Mouse (Mus musculus) left cerebral cortex, adult 18-20 months (tissue): Measurements from ENCODE around the gene Kcnn3. TPM values are rescaled to one million over a fixed set of nuclear protein-coding genes. Genes with fewer than 3 reads are reported as not detected.

Experiments
- DNase-seq, 2 experiments: peaks; one replicate each; pipeline ENCODE4 v3.0.0; 2021 to 2022; ENCODE audit warnings: low spot score in 2 of 2, mixed read lengths in 1 of 2
- total RNA-seq, 2 experiments: library from RNA; stranded (reverse); gene quantifications; 2 replicates each; pipeline ENCODE4 v1.2.3; 2021

Gene Kcnn3
- total RNA-seq, 2 experiments from 2014 or later: 20.4 to 26.9 TPM

DNA sequence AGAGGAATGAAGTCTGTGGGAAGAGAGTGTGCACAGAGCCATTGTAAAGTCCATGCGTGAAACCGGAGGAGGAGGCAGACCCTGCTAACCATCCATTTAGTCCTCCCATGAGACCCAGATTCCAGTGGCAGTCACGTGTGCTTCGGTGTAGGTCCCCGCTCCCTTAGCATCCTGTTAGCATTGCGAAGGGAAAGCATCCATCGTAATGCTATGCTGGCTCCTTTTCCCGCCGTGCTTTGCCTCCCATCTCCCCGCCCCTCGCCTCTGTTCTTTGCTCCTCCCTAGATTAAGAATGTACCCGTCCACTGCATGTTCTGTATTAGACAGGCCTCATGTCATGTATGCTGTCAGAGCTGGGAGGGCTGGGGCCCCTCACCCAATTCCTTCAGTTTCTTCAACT is 144.8 kb downstream of the Kcnn3 start:
- no peak for DNase-seq

DNA sequence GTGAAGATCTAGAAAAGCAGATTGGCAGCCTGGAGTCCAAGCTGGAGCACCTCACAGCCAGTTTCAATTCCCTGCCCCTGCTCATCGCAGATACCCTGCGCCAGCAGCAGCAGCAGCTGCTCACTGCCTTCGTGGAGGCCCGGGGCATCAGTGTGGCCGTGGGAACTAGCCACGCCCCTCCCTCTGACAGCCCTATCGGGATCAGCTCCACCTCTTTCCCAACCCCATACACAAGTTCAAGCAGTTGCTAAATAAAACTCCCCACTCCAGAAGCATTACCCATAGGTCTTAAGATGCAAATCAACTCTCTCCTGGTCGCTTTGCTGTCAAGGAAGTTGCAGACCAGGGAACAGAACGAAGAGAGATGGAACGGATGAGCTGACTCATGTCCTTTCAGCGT is 147.2 kb downstream of the Kcnn3 start:
- DNase-seq: no peak

DNA sequence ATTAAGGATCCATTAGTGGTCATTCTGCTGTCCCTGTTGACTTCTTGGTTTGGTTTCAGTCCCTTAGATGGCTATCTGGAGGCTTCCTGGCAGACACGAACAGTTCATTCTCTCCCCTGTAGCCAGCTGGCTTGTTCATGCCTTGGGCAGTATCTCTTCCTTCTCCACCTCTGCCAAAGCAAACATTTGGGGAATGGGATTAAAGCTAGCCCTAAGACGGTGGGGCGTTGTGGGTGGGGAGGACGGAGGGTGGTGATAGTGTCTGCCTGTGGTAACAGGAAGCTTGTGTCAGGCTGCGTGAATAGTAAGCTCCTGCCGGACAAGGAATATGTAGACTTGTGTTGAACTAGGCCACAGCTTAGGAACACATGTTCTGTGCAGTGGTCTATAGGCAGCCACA is 151.4 kb downstream of the Kcnn3 start:
- DNase-seq: no peak

DNA sequence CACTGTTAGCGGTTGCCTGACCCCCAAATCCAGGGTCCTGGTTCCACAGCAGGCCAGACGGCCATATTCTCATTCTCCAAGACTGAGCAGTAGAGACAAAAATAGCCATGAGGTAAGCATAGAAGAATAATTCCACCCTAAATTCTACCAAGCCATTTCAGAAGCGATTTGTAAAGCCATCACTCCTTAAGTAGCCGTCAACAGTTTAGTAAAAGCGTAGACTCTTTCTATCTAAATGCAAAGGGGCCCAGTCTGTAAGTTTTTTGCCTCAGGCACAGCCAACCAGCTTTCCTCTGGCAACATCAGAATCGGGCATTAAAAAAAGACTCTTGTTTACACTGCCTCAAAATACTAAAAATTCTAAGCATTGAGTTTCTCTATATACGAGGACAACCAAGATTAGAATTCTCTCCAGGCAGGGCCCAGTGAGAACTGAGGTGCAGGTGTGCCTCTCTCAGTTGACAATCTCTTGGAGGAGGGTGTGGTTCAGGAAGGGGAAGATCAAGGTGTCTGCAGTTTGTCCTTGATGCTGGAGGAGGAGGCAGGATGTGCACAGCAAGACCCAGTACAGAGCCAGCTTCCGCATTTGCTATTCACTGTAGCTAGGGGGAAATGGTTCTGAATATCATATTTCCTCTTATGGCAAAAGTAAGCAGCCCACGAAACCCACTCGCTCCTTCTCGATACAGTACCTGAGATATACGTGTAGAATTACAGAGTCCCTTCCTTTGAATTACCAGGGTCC is 152.8 kb downstream of the Kcnn3 start:
- no peak for DNase-seq

DNA sequence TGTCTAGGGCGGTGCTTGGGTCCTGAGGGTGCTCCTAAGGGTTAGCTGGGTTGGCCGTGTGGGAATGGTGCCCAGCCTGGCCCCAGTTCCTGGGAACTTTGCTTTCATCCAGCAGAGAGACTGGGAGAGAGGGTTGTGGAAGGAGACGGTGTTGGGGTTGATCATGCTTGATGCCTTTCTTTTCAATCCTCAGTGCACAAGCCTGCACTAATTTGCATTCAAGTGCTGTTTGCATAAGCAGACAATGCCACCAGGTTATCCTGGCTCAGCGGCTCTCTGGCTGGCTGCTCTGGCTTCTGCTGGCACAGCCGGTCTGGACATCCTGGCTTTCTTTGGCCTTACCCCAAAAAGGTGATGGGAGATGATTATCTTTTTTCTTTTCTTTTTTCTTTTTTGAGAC is 157.7 kb downstream of the Kcnn3 start:
- DNase-seq: no peak

DNA sequence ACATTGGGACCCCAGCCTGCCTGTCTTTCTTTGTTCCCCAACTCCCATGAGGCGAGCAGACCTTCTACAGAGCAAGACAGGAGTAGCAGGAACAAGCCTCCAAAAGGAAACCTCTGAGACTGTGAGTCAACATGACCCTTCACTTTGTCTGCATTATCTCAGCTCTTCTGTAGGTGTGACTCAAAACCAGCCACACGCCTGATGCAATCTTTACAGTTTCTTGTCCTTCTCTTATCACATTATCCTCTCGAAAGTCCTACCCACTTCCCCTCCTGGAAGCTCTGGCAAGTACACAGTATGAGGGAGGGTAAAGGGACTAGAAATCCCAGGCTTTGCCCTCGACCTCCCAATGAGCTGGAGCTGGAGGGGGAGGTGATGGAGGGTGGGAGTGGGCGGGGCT is 166.1 kb downstream of the Kcnn3 start:
- DNase-seq: no peak

DNA sequence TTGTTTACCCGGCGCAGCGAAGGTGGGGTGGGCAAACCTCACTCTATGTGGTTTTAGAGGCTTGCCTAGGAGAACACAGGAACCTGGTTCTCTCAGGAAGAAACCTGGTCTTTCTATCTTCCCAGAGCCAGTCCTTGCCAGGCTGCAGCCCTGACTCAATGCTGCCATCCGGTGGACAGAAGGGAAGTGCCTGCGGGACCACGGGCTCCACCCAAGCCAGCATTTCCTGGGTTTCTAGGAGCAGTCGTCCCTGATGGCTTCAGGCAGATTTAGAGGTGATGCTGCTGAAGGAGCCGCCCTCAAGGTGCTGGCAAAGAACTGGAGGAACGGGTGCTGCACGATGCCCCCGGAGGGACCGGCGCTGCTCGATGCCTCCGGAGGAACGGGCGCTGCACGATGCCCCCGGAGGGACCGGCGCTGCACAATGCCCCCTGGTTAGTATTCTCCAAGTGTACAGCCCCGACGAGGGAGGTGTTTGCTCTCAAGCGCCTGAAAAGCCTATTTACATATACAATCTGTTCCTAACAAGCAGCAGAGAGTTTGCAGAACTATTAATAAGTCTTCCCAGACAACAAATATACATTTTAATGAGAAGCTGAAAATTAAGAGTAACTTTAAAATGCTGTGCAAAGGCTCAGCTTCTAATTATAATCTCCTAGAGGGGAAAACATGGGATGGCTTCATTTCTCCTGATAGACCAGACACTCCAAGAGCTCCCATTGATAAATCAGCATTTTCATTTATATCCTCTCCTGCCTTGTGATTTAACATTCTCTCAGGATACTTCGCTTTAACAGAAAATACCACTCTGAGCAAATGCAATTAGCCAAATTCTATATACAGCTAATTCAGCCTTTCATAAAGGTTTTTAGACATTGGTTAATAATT is 169.0 kb downstream of the Kcnn3 start:
- DNase-seq: peak; percentile 93 to 97

DNA sequence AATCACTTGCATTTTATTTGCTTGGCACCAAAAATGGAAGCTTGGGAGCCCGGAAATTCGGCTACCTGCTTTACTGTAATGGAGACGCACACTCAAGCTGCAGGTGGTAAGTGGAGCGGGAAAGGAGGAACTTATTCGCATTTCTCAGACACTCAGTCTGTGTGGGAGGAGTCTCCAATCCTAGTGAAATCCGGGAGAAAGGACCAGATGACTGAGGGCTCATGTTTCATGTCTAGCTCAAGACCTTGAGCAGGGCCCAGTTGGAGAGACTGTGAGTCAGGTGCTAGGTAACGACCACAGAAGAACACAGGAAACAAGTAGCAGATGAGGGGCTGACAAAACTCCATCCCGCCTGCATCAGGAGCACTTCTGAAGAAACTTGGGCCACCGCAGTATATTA is 171.8 kb downstream of the Kcnn3 start:
- DNase-seq: no peak

DNA sequence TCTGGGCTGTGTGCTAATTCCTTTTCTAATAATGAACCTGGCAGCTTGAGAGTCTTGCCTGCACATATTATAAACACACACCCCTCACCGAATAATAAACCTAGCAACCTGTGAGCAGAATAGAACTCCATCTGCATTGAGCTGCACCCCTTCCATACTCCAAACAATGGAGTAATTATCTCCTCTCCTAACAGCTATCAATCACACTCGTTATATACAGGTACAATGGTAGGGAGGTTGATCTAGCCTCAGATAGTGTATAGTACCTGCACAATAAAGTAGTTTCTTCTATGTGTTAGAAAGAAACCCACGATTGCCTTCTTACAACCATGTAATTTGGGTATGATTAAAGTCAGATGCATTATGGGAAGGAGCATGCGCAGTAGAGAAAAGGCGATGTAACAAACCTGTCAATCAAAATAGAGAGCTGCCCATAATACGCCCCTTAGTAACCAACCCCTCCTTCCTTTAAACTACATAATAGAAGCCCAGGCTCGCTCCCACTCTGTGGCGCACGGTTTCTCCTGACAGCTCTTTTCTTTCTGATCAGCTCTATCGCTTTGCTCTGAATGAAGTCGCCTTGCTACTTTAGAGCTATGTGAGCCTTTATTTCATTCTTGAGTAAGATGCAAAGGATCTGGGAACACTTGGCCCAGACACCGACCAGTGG is 176.3 kb downstream of the Kcnn3 start:
- peak; percentile 7 to 24 for DNase-seq

DNA sequence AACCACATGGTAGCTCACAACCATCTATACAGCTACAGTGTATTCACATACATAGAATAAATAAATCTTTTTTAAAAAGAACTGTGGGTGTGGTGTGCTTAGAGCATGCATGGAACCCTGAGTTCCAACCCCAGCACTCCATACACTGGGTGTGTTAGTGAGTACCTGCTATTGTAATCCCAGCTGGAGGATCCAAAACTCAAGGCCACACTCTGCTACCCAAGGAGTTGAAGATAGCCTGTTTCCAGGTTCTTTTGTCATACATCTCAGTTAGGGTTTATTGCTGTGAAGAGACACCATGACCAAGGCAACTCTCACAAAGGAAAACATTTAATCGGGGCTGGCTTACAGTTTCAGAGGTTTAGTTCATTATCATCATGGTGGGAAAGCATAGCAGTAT is 179.0 kb downstream of the Kcnn3 start:
- no peak for DNase-seq

DNA sequence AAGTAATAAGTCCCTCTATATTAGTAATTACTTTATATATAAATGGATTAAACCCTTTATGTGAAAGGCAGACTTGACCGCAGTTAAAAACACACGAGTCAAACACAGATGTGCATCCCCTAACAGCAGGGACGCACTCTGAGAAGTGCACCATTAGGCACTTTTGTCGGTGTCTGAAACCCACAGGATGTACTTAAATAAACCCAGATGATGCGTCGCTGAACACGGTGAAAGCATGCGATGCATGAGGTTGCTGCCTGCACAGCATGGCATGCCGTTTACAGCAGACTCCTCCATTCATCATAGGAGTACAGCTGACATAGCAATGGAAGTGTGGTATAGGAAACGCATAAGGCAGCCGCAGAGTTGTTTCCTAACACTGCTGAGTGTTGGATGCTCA is 180.5 kb downstream of the Kcnn3 start:
- no peak for DNase-seq

DNA sequence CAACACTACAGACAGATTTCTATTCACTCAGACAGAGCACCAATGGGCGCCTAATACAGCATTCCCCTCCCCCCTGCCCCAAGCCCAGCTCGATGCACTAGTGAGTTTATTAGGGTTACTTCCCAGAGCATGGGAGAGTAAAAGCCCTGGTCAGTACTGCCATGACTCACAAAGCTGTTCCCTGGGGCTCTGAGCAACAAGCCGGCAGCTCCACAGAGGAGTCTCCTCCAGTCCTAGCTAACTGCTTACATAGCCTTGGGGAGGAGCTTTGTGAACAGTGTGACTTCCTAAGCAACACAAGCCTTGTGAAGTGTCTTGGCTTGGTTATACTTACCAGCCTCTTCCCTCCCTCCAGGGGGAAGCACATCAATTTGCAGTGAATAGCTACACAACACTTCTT is 183.6 kb downstream of the Kcnn3 start:
- no peak for DNase-seq

DNA sequence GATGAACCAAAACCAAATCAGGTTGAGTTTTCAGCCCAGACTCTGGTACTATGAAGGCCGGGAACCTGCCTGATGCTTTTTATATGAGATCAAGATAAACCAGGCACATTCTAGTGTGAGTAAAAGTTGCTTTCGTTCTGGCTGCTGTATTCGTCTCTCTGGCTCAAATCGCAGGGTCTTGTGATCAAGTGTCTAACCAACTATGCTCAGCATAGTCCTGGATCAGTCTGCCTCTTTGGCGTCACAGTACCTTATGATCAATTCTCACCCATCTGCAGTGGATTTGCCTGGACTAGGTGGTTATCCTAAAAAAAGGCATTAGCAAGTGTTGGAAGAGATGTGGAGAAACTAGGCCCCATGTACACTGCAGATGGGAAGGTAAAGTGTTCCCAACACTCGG is 184.1 kb downstream of the Kcnn3 start:
- DNase-seq: peak in 1 of 2 experiments; percentile 9

DNA sequence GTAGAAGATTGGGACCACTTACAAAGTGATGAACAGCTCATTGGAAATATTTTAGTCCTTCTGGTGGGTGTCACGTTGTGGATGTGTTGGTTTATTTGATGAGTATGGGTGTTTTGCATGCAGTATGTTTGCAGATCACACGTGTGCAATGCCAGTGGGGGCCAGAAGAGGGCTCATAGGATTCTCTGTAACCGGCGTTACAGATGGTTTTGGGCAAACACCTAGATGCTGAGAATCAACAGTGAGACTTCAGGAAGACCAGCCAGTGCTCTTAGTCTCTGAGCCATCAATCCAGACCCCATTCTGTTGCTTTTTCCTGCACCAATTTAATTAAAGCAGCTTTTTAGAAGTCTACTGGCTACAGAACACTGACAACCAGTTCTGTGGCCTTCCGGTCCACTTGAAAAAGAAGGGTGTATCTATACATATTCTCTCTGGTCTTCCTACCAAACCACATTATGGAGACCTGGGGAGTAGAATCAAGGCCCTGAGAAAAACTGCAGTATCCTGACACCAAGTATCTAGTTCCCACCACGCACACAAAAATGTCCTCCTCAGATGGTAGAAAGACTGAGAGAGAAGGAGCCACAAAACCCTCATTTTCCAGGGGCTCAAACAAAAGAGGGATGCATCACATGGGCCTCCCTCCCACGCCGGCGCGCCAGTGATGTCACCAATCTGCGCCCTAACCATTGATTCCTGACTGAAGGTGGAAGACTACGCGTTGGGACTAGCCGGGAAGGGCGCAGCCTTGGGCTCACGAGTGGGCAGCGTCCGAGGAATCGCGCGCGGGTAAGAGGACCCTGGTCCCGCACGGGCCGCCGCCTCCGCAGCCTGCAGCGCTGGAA is 194.6 kb downstream of the Kcnn3 start, which contains the start of gene Adar:
TSS of gene Adar (plus strand) at position 664 of the 848 bp plus-strand sequence.
- DNase-seq: peak; percentile 94 to 95

DNA sequence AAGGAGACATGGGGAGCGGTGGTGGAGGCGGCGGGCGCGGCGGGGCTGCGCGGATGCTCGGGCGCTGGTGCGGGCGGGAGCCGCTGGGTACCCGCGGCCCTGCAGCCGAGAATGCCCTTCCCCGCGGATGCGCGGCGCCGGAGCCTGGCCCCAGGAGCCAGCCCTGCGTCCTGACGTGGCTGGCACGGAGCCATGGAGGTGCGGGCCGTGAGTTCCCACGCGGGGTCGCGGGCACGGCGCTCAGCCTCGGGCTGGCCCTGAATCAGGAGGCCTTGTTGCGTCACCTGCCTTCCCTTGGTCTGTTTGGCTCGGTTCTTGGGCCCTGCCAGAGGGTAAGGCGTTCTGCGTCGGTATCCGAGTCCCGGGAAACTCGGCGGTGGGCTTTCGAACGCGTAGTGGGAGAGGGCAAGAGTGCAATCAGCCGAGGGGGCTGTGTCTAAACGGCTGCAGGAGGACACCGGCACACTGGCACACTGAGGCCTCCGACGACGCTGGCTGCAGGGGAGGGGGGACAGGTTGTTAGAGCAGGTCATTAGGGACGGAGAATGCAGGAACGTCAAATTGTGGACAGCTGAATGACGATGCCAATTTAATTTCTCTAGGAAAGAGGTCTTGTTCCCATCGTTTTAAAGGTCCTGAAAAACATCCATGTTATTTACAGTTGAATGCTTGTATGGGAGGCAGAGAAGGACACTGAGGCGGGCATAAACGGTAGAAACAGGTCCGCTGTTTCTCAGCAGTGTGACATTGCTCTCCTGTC is 195.4 kb downstream of the Kcnn3 start:
- peak in 1 of 2 experiments; percentile 56 for DNase-seq

DNA sequence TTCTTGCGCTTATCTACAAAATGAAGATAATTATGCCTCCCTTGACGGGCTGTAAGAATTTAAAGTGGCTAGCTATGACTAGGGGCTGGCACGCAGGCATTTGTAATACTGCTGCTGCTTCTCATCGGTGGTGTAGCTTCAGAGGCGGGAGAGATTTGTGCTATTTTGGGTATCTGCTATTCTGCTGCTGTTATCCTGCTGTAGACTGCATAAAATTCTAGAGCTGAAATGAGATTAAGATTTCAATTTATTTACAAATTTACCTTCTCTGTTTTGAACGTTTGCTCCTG is 195.9 kb downstream of the Kcnn3 start:
- no peak for DNase-seq

DNA sequence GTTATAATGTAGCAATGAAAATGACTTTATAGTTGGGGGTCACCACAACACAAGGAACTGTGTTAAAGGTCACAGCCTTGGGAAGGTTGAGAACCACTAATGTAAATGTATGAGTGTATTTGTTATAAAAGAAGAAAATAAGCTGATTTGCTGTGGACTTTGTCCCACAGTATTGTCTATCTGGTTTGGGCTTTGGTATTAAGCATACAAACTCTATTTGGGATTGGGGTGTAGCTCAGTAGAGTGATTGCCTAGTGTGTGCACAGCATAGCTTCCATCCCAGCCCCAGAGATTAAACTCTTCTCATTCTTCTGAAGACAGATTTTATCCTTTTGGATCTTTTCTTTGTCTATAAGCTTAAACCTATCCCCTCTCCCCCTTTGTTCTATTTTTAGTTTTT is 202.1 kb downstream of the Kcnn3 start:
- DNase-seq: no peak

DNA sequence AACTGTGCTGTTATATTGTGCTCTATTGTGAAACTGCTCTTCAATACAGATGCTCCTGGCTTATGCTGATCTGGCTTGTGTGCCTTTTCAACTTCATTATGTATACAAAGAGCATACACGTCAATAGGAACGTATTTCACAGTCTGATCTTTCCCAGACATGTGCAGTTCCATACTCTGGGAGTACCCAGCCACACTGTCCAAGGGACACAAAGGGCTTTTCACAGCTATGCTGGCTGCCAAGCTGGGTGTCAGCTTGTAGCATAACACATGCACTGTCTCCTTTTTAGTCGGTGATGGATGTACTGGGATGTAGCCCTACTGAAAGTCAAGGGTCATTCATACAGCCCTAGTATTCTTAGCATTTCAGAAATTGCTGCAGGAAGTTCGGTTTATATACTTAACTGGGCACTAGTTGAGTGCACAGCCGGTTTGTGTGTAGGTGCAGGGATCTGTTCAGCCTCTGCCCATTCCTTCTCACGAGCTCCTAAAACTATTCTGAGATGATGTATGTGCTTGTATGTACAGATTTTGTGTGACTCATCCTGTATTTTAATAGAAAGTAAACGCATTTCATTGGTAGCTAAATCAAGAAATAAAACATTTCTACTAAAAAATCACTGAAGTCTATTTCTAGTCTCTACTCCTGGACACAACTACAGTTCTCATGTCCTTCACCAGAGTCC is 203.6 kb downstream of the Kcnn3 start:
- DNase-seq: no peak
